Mouse (Mus musculus) heart, adult 2 months (tissue): ENCODE results near the gene E330009J07Rik.

Source experiments
- CTCF ChIP-seq: fragments of 200-600 bp; IDR thresholded peaks from 2 replicates; pipeline ENCODE4 v1.8.1; 2022; ENCODE audit warnings: antibody characterized with exemption, mild to moderate bottlenecking, moderate library complexity
- EP300 ChIP-seq: fragments of 200-500 bp; IDR thresholded peaks from 2 replicates; pipeline ENCODE4 v1.6.1; 2011; ENCODE audit warnings: low read depth, low read length, control low read depth; ENCODE audit not compliant: insufficient read depth
- POLR2A ChIP-seq: fragments of 200-500 bp; IDR thresholded peaks from 2 replicates; pipeline ENCODE4 v1.6.1; 2011; ENCODE audit warnings: mild to moderate bottlenecking, low read depth, low read length, control low read depth; ENCODE audit not compliant: insufficient read depth

DNA sequence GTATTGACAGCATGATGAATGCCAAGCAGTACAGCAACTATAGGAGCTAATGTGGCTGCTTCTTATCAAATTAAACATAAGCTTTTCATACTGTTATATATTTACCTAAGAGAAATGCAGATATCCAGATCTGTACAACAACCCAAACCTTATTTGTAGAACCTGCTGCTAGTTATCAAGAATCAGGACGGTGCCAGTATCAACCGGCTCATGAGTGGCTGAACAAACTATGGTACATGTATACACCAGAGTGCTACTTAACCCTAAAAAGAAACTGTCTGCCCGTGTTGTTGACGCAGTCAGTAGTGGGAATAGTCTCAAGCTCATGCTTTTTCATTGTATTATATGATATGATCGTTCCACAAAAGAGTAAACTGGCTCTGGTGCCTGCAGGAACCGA is 64.9 kb downstream of the E330009J07Rik start:
- TF ChIP-seq CTCF (no peak), EP300 (no peak), POLR2A (no peak)
